Mouse (Mus musculus) cortical plate, adult 2 months (tissue): Measurements from ENCODE around the gene Nobox.

ENCODE experiments used
- CTCF ChIP-seq: fragments of 200-500 bp; IDR thresholded peaks from 2 replicates; pipeline ENCODE4 v1.5.1; 2011; ENCODE audit warnings: mild to moderate bottlenecking, control low read depth, low read length; ENCODE audit not compliant: insufficient read depth; ENCODE audit errors: extremely low read depth
- POLR2A ChIP-seq: fragments of 200-500 bp; IDR thresholded peaks from 2 replicates; pipeline ENCODE4 v1.6.1; 2011; ENCODE audit warnings: mild to moderate bottlenecking, low read length, control low read depth; ENCODE audit not compliant: insufficient read depth; ENCODE audit errors: extremely low read depth

GRCm38 (mm10) chr6:43312546-43312945, 3.2 kb upstream of the Nobox start:
- TF ChIP-seq CTCF (no peak), POLR2A (no peak)
